Mouse (Mus musculus): Measurements from ENCODE around the gene Adamts8.

The Adamts8 gene

DNA sequence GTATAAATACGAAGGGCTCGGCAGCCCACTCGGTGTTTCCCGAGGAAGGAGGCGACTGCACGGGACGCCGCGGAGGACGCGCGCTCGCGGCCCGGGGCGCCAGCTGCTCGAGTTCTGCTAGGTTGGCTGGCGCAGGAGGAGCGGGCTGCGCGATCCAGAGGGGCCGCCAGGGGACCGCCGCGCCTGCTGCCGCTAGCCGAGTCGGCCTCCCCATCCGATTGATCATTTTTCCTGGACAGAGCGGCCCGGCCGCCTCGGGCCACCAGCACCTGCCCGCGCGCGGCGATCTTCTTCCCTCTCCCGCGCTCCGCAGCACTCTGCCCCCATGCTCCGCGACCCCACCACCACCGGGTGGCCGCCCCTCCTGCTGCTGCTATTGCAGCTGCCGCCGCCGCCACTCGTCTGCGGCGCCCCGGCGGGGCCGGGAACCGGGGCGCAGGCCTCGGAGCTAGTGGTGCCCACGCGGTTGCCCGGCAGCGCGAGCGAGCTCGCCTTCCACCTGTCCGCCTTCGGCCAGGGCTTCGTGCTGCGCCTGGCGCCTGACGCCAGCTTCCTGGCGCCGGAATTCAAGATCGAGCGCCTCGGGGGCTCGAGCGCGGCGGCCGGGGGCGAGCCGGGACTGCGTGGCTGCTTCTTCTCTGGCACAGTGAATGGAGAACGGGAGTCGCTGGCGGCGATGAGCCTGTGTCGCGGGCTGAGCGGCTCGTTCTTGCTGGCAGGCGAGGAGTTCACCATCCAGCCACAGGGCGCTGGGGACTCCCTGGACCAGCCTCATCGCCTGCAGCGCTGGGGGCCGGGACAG lies at the start of gene Adamts8:
Adamts8 (plus strand) TSS at position 51 of the 802 bp plus-strand sequence.
- ChIA-PET CTCF (interaction anchor here (0.6 to 7.5 kb wide), 28 partner anchors 9 to 1520 kb away, joined by 3 to 227 read pairs (median 4); partner anchors contain the start of gene Adamts15 (in 2 of the 4)), POLR2A (interaction anchor here in 3 of 4 experiments (0.5 to 3.8 kb wide), 32 partner anchors 10 to 627 kb away, joined by 3 to 16 read pairs (median 4); partner anchors contain the start of gene Zbtb44 (in 3 of the 3))

DNA sequence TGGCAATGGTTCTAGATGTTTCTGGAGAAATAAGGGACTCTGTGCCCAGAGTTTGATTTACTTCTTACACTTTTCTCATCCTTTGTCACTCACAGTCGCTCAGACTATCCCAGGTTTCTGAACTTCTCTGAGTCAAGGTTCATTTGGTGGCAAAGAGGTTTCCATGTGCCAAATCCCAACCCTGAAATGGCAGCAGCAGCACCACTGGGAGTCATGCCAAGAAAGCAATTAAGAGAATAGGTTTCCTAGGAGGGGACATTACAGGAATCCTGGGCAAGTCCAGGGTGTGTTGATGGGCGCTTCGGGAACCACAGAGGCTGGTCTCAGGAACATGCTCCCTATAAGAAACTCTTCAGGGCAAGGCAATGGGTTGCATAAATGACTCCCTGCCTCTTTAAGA lies 46.7 kb upstream of the Adamts8 start:
- POLR2A ChIA-PET, result no interaction called here
- CTCF ChIA-PET, result no interaction called here

DNA sequence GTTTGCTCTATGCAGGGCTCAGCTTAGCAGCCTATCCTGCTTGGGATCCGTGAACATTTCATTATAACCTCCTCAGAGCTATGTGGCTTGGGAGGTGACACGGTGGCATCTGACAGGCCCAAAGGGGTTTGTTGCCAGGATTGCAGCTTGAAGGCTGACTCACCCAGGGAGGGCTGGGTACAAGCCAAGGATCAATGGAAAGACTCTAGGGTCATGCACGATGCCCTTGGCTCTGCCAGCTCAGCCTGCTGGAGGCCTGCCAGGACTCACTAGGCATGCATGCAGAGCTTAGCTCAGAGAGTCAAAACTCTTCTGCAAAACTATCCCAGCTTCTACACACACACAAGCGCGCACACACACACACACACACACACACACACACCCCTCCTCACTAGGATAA lies 45.6 kb upstream of the Adamts8 start:
- CTCF ChIA-PET, result interaction anchor here in 3 of 4 experiments (0.7 to 1.1 kb wide), 4 partner anchors 24 to 190 kb away, joined by 3 to 5 read pairs (median 3); no protein-coding TSS in a partner anchor
- POLR2A ChIA-PET, result no interaction called here

DNA sequence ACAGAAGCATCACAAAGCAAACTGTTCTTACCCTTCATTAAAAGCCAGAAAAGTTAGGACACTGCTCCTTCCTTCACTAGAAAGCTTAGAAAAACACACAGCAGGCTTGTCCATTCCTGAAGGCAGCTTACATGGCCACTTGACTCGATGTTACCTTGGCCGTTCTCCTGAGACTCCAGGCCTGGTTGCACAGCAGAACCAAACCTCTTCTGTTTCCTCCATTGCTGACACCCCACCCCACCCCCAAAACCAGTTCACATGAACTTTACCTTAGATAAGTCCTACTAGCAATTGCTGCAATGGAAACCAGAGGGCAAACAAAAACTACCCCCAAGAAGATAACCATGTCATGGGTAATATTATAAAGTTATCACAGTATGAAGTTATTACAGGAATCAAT lies 45.2 kb upstream of the Adamts8 start:
- ChIA-PET CTCF (interaction anchor here in 2 of 4 experiments (0.7 to 1.1 kb wide), 3 partner anchors 31 to 190 kb away, joined by 3 to 5 read pairs (median 3); no protein-coding TSS in a partner anchor), POLR2A (no interaction called here)

DNA sequence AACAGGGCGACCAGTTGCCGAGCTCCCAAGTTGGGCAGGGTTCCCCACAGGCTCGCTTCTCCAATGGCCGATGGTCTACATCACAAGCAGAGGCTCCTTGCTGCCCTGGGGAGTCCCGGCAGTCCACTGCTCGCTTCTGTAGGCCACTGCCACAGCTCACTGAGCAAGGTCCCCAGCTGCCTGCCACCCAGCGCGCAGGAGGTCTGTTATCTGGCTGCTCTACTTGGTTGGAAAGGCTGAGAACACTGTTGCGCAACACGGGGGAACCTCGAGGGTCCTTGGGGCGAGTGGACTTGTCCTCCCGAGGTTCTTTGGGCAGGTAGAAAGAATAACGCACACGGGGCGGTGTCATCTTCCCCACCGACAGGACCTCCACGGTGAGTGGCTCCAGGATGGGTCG lies 40.2 kb upstream of the Adamts8 start:
- ChIA-PET POLR2A (interaction anchor here in 1 of 4 experiments (1.0 to 1.1 kb wide), 2 partner anchors 19 to 94 kb away, joined by 3 read pairs; no protein-coding TSS in a partner anchor), CTCF (interaction anchor here in 1 of 4 experiments (0.7 kb wide), 1 partner anchor 16 kb away, joined by 3 read pairs; no protein-coding TSS in a partner anchor)

DNA sequence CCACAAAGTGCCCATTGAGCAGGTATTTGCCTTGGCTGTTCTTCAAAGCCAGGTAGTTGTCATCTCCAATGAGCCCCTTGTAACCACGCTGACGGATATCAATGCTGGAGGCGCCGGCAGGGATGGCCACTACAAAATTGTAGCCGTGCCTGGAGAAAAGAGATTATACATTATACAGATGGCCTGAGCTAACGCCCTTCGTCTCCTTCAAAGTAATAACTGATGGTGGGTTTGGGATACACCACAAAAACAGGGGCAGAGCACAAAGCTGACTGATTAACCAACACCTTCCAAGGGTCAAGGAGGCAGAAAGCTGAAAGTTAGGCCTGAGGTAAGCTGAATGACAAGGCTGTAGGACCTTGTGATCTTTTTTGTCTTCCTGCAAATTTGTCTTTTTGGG lies 39.7 kb upstream of the Adamts8 start:
- ChIA-PET POLR2A (interaction anchor here in 1 of 4 experiments (1.0 to 1.1 kb wide), 2 partner anchors 18 to 93 kb away, joined by 3 read pairs; no protein-coding TSS in a partner anchor), CTCF (interaction anchor here in 3 of 4 experiments (0.6 to 0.9 kb wide), 4 partner anchors 18 to 1178 kb away, joined by 3 to 9 read pairs (median 4); no protein-coding TSS in a partner anchor)

DNA sequence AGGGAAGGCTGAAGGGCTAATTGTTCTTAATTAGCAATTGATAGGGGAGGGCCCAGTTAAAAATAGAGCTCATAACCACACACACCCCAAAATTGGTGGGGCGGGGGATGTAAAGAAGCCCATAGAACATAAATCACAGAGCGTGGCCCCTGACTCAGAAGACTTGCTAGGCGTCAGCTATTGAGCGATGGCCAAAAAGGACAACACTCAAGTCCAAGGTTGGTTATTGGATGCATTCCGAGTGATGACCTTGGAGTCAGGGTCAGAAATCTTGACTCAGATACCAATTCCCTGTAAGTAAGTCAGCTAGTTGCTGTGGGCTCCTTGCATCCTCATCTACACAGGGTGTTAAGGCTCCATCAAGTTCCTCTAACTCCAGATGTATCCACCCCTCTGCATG lies 39.1 kb upstream of the Adamts8 start:
- CTCF ChIA-PET, result interaction anchor here (0.6 to 0.9 kb wide), 6 partner anchors 18 to 1178 kb away, joined by 3 to 9 read pairs (median 4); no protein-coding TSS in a partner anchor
- POLR2A ChIA-PET, result interaction anchor here in 2 of 4 experiments (0.6 to 1.1 kb wide), 4 partner anchors 18 to 601 kb away, joined by 3 to 5 read pairs (median 3); no protein-coding TSS in a partner anchor

DNA sequence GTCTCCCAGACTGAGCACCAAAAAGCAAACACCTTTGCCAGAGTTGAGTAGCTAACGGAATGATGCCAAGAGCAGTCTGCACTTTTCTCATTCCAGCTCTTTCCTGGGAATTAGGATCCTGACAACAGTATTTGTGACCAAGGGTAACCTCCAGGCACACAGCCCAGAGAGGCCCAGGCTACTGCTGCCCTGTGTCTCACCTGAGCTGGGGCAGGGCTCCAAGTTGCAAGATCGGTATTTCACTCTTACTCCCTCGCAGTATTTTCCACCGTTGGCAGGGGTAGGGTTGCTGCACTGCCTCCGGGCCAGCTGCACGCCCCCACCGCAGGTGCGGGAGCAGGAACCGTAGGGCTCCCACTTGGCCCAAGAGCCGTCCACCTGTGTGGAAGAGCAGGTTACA lies 36.5 kb upstream of the Adamts8 start:
- CTCF ChIA-PET, result no interaction called here
- POLR2A ChIA-PET, result no interaction called here

DNA sequence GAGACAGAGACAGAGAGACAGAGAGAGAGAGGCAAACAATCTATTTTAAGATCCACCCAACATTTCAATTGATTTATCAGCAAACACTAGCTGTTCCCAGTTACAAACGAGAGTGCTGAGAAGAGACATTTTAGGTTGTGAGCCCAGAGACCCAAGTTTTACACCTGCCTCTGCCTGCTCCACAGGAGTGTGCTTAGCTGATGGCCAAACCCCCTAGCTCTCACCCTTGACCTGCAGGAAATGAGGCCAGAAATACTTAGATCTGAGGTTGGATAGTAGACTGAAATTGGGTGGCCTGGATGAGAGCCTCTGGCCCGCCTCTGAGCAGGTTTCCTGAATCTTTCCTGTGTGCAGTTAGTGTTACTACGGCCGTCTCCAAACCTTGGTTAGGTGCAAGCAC lies 35.9 kb upstream of the Adamts8 start:
- CTCF ChIA-PET, result no interaction called here

DNA sequence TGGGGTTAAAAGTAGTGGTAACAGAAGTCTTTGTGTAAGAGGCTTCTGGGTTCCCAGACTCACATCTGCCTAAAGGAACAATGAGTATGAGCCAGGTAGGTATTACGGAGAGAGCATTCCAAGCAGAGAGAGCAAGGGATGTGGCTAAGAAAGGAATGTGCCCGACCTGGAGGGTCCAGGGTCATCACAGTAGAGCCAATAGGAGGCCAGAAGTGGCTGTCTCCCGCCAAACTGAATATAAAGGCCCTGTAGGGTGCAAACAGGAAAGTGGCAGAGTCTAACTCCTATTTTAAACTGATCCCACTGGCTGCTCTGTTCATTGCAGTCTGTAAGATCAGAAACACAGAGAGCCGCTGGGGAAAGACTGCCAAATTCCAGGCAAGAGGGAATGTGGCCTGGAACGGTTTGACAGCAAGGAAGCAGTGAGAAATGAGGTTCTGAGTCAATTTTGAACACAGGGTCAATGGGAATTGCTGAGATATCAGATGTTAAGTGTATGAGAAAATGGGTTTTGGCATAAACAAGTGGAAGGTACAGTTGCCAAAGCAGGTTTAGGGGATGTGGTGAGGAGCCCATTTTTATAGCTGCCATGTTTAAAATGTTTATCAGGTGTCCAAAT lies 34.6 kb upstream of the Adamts8 start:
- POLR2A ChIA-PET, result no interaction called here

More for the DNA sequence above, 35.9 kb upstream of the Adamts8 start:
- POLR2A ChIA-PET, result no interaction called here

DNA sequence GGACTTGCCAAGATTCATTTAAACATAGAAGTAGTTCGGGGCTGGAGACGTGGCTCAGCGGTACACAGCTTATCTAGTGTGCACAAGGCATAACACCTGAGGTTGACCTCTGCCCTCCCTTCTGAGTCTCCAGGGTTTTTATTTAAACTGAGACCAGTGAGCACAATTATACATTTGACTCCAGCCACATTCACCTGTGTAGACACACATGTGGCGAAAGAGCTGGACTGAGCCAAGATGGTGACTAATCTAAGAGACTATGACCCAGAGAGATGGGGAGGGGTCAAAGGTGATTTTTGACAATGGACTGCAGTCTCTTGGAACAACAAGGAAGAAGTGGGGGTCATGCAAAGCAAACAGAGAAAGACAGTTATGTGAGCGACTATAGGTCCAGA lies 34.1 kb upstream of the Adamts8 start:
- ChIA-PET CTCF (no interaction called here), POLR2A (no interaction called here)

More for the DNA sequence above, 34.6 kb upstream of the Adamts8 start:
- CTCF ChIA-PET, result no interaction called here

DNA sequence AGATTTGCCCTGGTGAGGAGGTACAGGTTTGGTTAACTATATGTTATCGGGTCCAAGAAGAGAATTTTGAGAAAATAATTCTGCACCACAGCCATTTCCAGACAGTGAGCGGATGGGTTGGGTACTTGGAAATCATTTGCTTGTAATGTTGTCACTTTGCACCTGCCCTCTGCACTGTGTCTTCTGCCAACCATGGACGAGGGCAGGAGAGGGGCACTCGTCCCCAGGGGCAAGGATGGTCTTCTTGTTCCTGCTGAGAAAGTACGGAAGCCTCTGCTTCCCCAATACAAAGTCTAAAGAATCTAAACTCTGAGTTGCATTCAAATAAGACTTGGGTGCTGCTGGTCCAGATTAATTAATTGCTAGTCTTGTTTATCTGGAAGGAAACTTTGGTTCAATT lies 33.4 kb upstream of the Adamts8 start:
- POLR2A ChIA-PET, result no interaction called here
- CTCF ChIA-PET, result no interaction called here

DNA sequence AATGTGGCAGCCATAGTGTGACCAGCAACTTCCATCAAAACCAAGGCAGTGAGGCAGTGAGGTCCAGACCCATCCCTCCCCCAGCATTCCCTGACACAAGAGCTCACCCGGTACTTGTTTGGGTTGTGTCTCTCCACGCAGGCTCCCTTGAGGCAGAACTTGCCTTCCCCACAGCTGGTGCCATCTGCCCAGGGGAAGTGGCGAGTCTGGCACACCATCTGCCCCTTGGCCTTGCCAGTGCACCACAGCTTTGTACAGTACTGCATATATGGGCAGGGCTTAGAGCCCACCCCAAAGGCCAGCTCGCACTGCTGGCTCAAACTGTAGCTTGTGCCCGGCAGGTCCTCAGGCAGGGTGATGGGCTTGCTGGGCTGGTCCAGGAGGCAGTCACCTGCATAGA lies 31.9 kb upstream of the Adamts8 start:
- ChIA-PET POLR2A (interaction anchor here in 1 of 4 experiments (1.7 kb wide), 1 partner anchor 12 kb away, joined by 8 read pairs; the partner anchor contains the start of gene Adamts15), CTCF (interaction anchor here in 3 of 4 experiments (0.6 to 1.9 kb wide), 3 partner anchors 10 to 20 kb away, joined by 3 to 7 read pairs (median 6); partner anchors contain the start of gene Adamts15 (in 1 of the 3))

DNA sequence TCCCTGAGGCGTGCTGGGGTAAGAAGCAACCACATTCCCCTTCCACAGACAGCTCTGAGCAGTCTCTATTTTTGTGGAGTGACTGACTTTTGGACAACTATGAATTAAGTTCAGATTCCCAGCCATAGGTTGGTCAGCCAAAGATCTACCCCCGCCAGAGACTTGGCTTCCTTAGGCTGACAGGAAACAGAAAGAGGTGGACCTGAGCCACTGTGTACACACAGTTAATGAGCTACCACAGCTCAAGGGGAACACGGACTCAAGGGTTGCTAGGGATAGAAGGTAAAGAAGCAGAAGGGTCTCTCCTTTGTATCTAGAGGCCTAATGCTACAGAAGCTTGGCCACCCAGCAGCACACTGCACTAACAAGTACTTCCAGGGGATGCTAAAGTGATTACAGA lies 30.2 kb upstream of the Adamts8 start:
- POLR2A ChIA-PET, result interaction anchor here in 1 of 4 experiments (1.7 kb wide), 1 partner anchor 11 kb away, joined by 8 read pairs; the partner anchor contains the start of gene Adamts15

DNA sequence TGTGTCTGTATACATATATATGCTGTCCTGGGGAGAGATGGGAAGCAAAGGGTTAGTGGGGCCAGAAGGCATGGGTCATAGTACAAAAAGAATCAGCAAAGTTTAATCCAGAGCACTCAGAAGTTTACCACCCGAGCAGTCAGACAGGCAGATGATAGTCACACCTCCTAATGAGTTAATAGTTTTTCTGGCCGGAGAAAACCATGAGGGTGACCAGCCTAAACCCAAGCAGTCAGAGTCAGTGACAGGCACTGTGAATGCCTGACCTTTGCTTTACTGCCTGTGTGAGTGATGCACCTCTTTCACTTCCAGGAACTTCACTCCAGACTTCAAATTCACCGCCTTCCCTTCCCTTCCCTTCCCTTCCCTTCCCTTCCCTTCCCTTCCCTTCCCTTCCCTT lies 28.9 kb upstream of the Adamts8 start:
- ChIA-PET POLR2A (no interaction called here), CTCF (no interaction called here)

More for the DNA sequence above, 30.2 kb upstream of the Adamts8 start:
- CTCF ChIA-PET, result interaction anchor here in 2 of 4 experiments (0.6 to 1.9 kb wide), 5 partner anchors 8 to 432 kb away, joined by 3 to 6 read pairs (median 3); no protein-coding TSS in a partner anchor

DNA sequence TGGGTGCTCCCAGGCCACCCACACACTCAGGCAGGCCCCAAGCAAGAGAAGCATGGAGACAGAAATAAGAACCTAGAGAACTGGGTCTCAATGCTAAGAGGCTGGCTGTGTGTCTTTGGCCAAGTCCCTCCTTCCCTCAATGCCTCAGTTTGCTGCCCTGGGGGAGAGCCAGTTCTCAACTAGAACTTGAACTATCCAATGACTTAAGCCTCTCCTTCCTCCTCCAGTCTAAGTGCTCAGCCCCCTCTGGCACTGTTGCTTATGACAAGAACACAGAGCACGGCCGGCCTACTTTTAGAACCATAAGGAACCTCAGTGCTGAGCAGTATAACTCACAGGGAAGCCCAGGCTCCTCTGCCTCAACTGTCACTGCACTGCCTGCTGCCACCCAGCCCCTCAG lies 28.1 kb upstream of the Adamts8 start:
- CTCF ChIA-PET, result interaction anchor here in 1 of 4 experiments (1.1 kb wide), 1 partner anchor 433 kb away, joined by 3 read pairs; no protein-coding TSS in a partner anchor
- POLR2A ChIA-PET, result interaction anchor here in 1 of 4 experiments (0.7 kb wide), 1 partner anchor 375 kb away, joined by 3 read pairs; no protein-coding TSS in a partner anchor

DNA sequence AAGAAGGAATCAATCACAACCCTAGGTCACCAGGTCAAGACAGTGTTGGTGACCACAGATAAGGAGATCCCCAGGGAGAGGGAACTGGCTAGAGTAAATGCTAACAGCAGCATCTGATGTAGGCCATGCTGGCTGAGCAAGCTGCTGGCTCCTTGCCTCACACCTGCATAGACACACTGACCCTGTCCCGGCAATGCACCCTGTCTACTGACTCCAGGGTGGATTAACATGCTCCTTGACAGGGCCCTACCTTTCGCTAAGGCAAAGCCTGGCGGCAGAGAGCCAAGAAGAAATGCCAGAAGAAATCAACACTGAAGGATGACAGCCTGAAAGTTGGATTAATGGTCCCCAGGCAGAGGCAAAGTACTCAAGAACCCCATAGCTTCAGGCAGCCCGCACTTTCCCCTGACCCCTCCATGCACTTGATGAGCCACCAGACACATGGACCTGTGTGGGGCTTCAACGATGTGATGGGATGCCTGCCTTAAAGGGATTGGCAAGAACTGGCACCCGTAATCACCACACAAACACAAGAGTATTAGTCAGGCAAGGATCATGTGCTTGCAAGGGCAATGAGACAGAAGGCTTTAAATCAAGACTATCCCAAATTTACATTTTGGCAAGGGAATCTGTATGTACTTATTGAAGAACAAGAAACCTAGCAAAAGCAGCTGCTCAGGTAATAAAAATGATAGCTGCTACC lies 25.9 kb upstream of the Adamts8 start:
- ChIA-PET CTCF (interaction anchor here in 1 of 4 experiments (1.2 to 1.3 kb wide), 2 partner anchors 20 to 436 kb away, joined by 3 to 5 read pairs; no protein-coding TSS in a partner anchor), POLR2A (no interaction called here)

All from embryonic stem cell, embryonic (primary cell).